Mouse (Mus musculus): ENCODE results near the gene Parp16. TPM values are rescaled to one million over a fixed set of nuclear protein-coding genes. Genes with fewer than 3 reads are reported as not detected.

Gene Parp16
- polyA plus RNA-seq, 1 experiment, result 16.3 TPM

GRCm38 (mm10) chr9:65157631-65158030 is 37.5 kb upstream of the Parp16 start:
- Histone ChIP-seq H3K36me3 (ENCODE audit: control insufficient read depth, insufficient read depth, low read length) (no peaks in the 10 kb centered on the region), H3K27me3 (ENCODE audit: control insufficient read depth, insufficient read depth, low read length) (peaks cover 6% of the 10 kb centered on the region), H3K4me1 (ENCODE audit: control insufficient read depth, insufficient read depth, insufficient read length, low read length) (no peaks in the 10 kb centered on the region), H3K4me3 (ENCODE audit: low read depth, low read length) (no peak overlapping the region), H3K27ac (ENCODE audit: insufficient read depth, low read depth, low read length) (no peak overlapping the region)
- TF ChIP-seq POLR2A (IDR thresholded peaks at IDR 0.05; ENCODE audit: low read depth, low read length), result no peak
- TF ChIP-seq CTCF (IDR thresholded peaks at IDR 0.05; ENCODE audit: extremely low read depth, insufficient read length, insufficient replicate concordance, low read depth, low read length), result no peak
- WGBS, result 68% methylated on average over 6 of the region's 6 CpGs

GRCm38 (mm10) chr9:65161188-65161587 is 34.0 kb upstream of the Parp16 start:
- 72% methylated on average over 4 of the region's 4 CpGs for whole genome bisulfite sequencing
- TF ChIP-seq POLR2A (IDR thresholded peaks at IDR 0.05; ENCODE audit: low read depth, low read length) (no peak), CTCF (IDR thresholded peaks at IDR 0.05; ENCODE audit: extremely low read depth, insufficient read length, insufficient replicate concordance, low read depth, low read length) (no peak)
- Histone ChIP-seq H3K36me3 (ENCODE audit: control insufficient read depth, insufficient read depth, low read length) (no peaks in the 10 kb centered on the region), H3K4me1 (ENCODE audit: control insufficient read depth, insufficient read depth, insufficient read length, low read length) (no peaks in the 10 kb centered on the region), H3K27me3 (ENCODE audit: control insufficient read depth, insufficient read depth, low read length) (peaks cover 17% of the 10 kb centered on the region), H3K27ac (ENCODE audit: insufficient read depth, low read depth, low read length) (no peak overlapping the region), H3K4me3 (ENCODE audit: low read depth, low read length) (no peak overlapping the region)

GRCm38 (mm10) chr9:65161881-65162280 is 33.3 kb upstream of the Parp16 start:
- Histone ChIP-seq H3K27me3 (ENCODE audit: control insufficient read depth, insufficient read depth, low read length) (peaks cover 17% of the 10 kb centered on the region), H3K36me3 (ENCODE audit: control insufficient read depth, insufficient read depth, low read length) (no peaks in the 10 kb centered on the region)
- 61% methylated on average over 8 of the region's 8 CpGs for WGBS

GRCm38 (mm10) chr9:65162711-65163639 is 32.2 kb upstream of the Parp16 start:
- peak overlapping the region; percentile 33; the same call in 1 of the 2 replicates for H3K4me3 ChIP-seq (ENCODE audit: low read depth, low read length)
- 3% methylated on average over 66 of the region's 69 CpGs for WGBS
- H3K27ac ChIP-seq (ENCODE audit: insufficient read depth, low read depth, low read length), result no peak overlapping the region
- H3K36me3 ChIP-seq (ENCODE audit: control insufficient read depth, insufficient read depth, low read length), result no peaks in the 10 kb centered on the region
- TF ChIP-seq CTCF (IDR thresholded peaks at IDR 0.05; ENCODE audit: extremely low read depth, insufficient read length, insufficient replicate concordance, low read depth, low read length) (no peak), POLR2A (IDR thresholded peaks at IDR 0.05; ENCODE audit: low read depth, low read length) (no peak)
- H3K4me1 ChIP-seq (ENCODE audit: control insufficient read depth, insufficient read depth, insufficient read length, low read length), result no peaks in the 10 kb centered on the region
- H3K27me3 ChIP-seq (ENCODE audit: control insufficient read depth, insufficient read depth, low read length), result peaks cover 17% of the 10 kb centered on the region

More at GRCm38 (mm10) chr9:65161881-65162280, 33.3 kb upstream of the Parp16 start:
- no peak overlapping the region for H3K4me3 ChIP-seq (ENCODE audit: low read depth, low read length)
- no peaks in the 10 kb centered on the region for H3K4me1 ChIP-seq (ENCODE audit: control insufficient read depth, insufficient read depth, insufficient read length, low read length)
- H3K27ac ChIP-seq (ENCODE audit: insufficient read depth, low read depth, low read length), result no peak overlapping the region
- TF ChIP-seq POLR2A (IDR thresholded peaks at IDR 0.05; ENCODE audit: low read depth, low read length), result no peak
- TF ChIP-seq CTCF (IDR thresholded peaks at IDR 0.05; ENCODE audit: extremely low read depth, insufficient read length, insufficient replicate concordance, low read depth, low read length), result no peak

- WGBS, result 7% methylated on average over 1 of the region's 1 CpGs
- H3K27ac ChIP-seq (ENCODE audit: insufficient read depth, low read depth, low read length), result no peak overlapping the region
Observed at GRCm38 (mm10) chr9:65164870-65165269, 30.3 kb upstream of the Parp16 start.

GRCm38 (mm10) chr9:65166386-65166785 is 28.8 kb upstream of the Parp16 start:
- Histone ChIP-seq H3K4me3 (ENCODE audit: low read depth, low read length) (no peak overlapping the region), H3K27me3 (ENCODE audit: control insufficient read depth, insufficient read depth, low read length) (peaks cover 17% of the 10 kb centered on the region), H3K36me3 (ENCODE audit: control insufficient read depth, insufficient read depth, low read length) (no peaks in the 10 kb centered on the region), H3K4me1 (ENCODE audit: control insufficient read depth, insufficient read depth, insufficient read length, low read length) (no peaks in the 10 kb centered on the region), H3K27ac (ENCODE audit: insufficient read depth, low read depth, low read length) (no peak overlapping the region)
- 47% methylated on average over 9 of the region's 9 CpGs for WGBS
- no peak for TF ChIP-seq POLR2A (IDR thresholded peaks at IDR 0.05; ENCODE audit: low read depth, low read length)
- no peak for TF ChIP-seq CTCF (IDR thresholded peaks at IDR 0.05; ENCODE audit: extremely low read depth, insufficient read length, insufficient replicate concordance, low read depth, low read length)

More at GRCm38 (mm10) chr9:65164870-65165269, 30.3 kb upstream of the Parp16 start:
- TF ChIP-seq POLR2A (IDR thresholded peaks at IDR 0.05; ENCODE audit: low read depth, low read length) (no peak), CTCF (IDR thresholded peaks at IDR 0.05; ENCODE audit: extremely low read depth, insufficient read length, insufficient replicate concordance, low read depth, low read length) (no peak)
- Histone ChIP-seq H3K36me3 (ENCODE audit: control insufficient read depth, insufficient read depth, low read length) (no peaks in the 10 kb centered on the region), H3K4me1 (ENCODE audit: control insufficient read depth, insufficient read depth, insufficient read length, low read length) (no peaks in the 10 kb centered on the region), H3K4me3 (ENCODE audit: low read depth, low read length) (no peak overlapping the region), H3K27me3 (ENCODE audit: control insufficient read depth, insufficient read depth, low read length) (peaks cover 17% of the 10 kb centered on the region)

- TF ChIP-seq POLR2A (IDR thresholded peaks at IDR 0.05; ENCODE audit: low read depth, low read length) (no peak), CTCF (IDR thresholded peaks at IDR 0.05; ENCODE audit: extremely low read depth, insufficient read length, insufficient replicate concordance, low read depth, low read length) (no peak)
- 76% methylated on average over 6 of the region's 6 CpGs for WGBS
Observed at GRCm38 (mm10) chr9:65168534-65168933, 26.6 kb upstream of the Parp16 start.

More at GRCm38 (mm10) chr9:65168534-65168933, 26.6 kb upstream of the Parp16 start:
- Histone ChIP-seq H3K27me3 (ENCODE audit: control insufficient read depth, insufficient read depth, low read length) (peaks cover 4% of the 10 kb centered on the region; the same call in 1 of the 2 replicates), H3K36me3 (ENCODE audit: control insufficient read depth, insufficient read depth, low read length) (no peaks in the 10 kb centered on the region), H3K27ac (ENCODE audit: insufficient read depth, low read depth, low read length) (no peak overlapping the region), H3K4me1 (ENCODE audit: control insufficient read depth, insufficient read depth, insufficient read length, low read length) (no peaks in the 10 kb centered on the region), H3K4me3 (ENCODE audit: low read depth, low read length) (no peak overlapping the region)

Measured in small intestine, adult 2 months (tissue).